Mouse (Mus musculus): ENCODE data around the gene Dnajc2.
"Not testable (repeated sequence)": the region's sequence is repeated elsewhere in the genome, so short reads cannot be mapped to it uniquely, and the experiment has no call there.

GRCm38 (mm10) chr5:21708011-21708410 is 77.0 kb downstream of the Dnajc2 start:
- TF ChIP-seq POLR2A (IDR thresholded peaks at IDR 0.05; ENCODE audit: insufficient read depth, low read depth, low read length); CTCF (IDR thresholded peaks at IDR 0.05): not testable (repeated sequence)

Data from heart, adult 2 months (tissue).